Mouse (Mus musculus) megakaryocyte-erythroid progenitor cell, adult 5-6 weeks (primary cell): ENCODE results near the gene Nrxn3. TPM values are rescaled to one million over a fixed set of nuclear protein-coding genes. Genes with fewer than 3 reads are reported as not detected.

Source experiments
- ATAC-seq: replicated peaks from 2 replicates; pipeline ENCODE4 v1.8.0; 2016; ENCODE audit warnings: mild to moderate bottlenecking, inconsistent platforms; ENCODE audit not compliant: severe bottlenecking, poor library complexity, low FRiP score, low TSS enrichment
- total RNA-seq, 2 experiments: library from RNA; stranded (forward) in 1 of 2; stranded (reverse) in 1 of 2; fragments of 200-1000, 215-1000 nt in 1 of 2; fragments of >200 nt in 1 of 2; fragmentation: Nextera tagmentation in 1 of 2; gene quantifications; 2 replicates each; pipeline ENCODE4 v1.2.3; 2014 to 2017

Nrxn3 gene
- total RNA-seq, 2 experiments from 2014 or later: not detected

DNA sequence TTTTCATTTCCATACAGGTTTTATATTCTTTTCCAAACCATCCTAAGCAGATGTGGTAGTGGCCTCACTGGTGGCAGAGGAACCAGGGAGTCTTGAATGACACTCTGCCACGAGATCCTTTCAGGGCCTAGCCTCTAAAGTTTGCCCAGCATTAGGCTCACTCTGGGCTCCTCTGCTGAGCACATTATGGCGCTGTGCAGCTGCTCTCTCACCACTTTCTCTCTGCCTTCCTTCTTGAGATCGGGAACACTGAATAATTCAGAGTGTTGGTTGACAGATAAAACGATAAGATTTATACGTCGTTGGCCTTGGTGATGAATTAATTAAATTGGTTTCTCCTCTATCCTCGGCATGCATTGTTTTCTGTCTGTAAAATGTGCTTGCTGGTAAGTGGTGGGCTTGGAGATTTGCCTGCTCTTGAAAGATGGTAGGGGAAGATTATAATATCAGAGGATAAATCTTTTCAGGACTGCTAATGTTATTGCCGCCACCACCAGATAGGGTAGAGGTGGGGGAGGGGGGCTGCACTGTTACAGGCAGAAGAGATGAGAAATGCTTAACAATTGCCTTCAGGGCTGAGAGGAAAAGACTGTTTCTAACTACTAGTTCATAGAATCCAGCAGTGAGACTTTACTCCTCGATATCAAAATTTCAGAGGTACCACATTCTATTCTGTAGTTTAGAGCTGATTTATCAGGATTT lies 1094.5 kb downstream of the Nrxn3 start:
- no peak for ATAC-seq

DNA sequence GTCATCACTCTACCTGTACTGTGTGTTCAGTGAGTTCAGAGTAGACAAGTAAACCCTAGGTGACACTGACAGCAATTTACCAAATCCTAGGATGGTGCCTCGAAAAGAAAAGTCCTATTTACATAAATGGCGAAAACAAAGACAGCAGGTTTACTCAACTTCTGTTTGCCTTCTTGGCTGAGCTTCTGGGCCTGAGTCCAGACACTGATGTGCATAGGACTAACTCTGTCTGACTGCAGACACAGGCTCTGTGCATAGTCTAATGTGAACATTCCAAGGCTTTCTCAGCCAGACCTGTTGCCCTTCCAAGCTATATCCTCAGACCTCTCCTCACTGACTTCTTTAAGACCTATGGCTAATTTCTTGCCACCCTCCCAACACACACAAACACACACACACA lies 1095.5 kb downstream of the Nrxn3 start:
- no peak for ATAC-seq

DNA sequence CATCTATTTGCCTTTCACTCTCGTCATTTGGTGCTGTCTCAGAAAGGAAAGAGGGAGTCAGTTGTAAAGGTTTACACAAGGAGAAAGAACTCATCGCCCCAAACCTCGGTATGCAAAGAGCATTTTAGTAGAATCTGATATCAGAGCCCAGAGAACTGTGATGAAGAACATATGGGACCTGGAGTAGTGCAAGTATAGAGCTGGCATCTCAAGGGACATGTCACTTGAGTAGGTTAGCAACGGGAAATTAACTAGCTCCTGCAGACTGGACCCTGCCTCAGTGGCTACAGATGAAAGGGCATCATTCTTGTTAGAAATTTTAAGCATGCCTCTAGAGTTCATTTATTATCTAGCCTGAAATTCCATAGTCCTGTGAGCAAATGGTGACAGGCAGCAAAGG lies 1099.5 kb downstream of the Nrxn3 start:
- ATAC-seq: no peak

DNA sequence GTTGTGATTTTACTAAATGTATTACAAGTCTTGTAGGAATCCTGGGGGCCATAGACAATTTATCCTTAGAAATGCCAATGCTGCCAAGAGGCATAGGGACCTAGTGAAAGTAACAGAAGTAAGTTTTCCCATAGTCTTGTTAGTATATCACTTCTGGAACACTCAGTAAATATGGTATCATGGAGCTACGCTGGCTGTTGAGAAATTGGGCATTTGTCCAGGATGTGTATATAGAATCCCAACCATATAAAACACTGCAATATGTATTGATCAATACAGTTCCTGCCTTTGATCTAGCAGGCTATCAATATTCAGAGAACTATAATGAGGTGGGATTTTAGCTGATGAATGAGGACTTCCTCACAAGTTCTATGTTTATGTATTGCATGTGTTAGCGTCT lies 1107.3 kb downstream of the Nrxn3 start:
- no peak for ATAC-seq

DNA sequence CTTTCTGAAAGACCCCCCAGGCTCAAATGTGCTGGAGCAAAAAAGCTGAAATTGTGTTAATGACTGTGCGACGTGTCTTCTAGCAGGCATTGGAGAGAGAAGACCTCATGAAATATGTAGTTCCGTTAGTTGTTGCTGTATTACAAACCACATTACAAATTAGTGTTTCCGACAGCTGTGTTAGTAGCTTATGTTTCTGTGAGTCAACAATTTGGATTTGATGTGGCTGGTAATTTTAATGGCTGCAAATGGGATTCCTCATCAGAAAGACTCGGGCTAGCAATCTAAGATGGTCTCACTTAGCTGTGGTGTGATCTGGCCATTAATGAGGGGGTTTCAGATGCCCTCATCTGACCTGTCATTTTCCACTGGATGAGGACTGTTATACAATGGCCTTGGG lies 1107.7 kb downstream of the Nrxn3 start:
- ATAC-seq: no peak

DNA sequence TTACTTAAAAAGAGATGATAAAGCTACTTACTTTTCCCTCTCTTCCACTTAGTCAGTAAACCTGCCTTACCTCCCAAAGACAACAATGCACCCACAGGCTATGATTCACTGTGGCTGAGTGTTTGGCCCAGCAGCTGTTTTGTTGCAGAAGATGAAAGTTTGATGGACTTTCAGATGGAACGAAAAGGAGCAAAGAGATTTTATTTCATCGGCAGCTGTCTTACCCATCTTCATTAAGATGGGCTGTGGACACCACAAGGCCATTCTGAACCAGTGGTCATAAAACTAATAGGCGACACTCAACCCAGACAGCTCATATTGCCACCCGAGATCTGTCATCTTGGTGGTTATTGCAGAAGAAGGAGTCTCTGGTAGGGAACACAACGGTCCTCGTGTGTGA lies 1108.6 kb downstream of the Nrxn3 start:
- ATAC-seq: no peak

DNA sequence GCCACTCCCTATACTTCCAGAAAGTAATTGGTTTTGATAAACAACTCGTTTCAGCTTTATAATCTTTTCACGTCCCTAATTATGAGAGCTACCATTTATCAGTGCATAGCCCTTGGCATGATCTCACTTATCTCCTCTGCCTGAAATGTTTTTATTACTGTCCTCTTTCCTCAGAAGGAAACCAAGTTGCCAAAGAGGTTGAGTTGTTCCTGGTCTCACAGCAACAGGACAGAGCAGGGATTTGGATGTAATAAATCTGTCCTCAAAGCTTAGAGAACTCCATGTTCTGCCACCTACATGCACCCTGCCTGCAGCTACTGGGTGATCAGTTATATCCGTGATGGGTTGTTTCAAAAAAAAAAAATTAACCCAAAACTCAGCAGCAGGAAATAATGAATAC lies 1113.6 kb downstream of the Nrxn3 start:
- no peak for ATAC-seq

DNA sequence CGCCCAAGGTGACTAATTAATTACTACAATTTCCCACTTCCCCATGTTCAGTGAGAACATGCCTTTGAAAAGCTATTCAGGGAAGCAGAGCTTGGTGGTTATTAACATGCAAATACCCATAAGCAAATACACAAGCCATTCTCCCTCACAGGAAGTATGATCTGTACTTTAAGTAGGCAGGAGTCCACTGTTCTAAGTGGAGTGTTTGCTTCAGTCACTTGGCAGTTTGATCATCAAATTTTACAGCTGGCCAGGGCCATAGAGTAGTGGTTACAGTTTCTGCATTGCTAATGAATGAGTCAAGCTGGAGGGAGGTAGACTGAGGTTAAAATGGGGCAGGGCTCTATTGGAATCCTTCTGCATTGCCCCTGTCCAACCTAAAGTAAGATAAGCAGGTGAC lies 1120.2 kb downstream of the Nrxn3 start:
- no peak for ATAC-seq

DNA sequence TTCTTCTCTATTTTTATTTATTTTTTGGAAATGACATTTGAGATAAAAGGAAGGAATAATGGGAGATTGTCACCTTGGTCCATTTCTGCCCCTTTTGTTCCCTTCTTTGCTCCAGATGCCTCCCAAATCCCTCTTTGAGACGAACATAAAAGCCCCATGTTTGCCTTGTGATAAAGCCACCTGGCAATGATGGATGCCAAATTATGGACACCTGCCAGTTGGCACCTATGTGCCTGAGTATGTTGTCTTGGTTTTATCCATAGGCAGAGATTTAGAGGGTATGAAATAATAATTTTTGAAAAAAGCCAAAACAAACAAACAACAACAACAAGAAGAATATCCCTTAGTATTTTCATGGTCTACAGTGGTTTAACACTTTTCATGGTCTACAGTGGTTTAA lies 1125.4 kb downstream of the Nrxn3 start:
- ATAC-seq: no peak

DNA sequence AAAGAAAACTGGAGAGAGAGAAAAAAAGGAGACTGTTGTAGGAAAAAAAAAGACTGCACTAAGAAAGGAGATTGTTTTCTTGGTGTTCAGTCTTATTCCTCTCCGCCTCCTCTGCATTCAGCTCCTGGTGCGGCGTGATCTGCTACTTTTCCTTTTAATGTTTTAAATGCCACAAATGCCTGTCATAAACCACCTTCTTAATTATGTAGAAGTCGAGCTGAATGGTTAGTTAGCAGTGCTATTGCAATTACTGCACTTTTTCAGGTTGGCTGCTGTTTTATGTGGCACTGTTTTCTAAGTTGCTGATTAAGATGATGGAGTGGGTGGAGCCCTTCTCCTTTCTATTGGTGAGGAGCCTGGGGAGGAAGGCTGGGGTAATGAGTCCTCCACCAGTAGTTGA lies 1131.7 kb downstream of the Nrxn3 start:
- no peak for ATAC-seq

DNA sequence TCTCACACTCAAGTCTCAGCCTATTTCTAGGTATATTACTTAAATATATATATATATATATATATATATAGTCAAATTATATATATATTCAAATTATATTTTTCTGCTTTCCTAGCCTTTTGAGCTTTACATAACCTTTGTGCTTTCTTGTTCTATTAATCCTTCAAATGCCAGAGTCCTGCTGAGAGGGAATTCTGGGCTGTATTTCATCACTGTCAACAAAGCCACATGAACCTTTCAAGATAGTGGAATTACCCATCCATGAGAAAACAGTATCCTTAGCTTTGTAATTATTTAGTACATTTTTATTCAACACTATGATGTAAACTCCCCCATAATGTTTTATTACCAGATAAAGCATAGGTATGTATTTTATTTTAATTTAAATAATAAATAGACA lies 1144.4 kb downstream of the Nrxn3 start:
- ATAC-seq: no peak

DNA sequence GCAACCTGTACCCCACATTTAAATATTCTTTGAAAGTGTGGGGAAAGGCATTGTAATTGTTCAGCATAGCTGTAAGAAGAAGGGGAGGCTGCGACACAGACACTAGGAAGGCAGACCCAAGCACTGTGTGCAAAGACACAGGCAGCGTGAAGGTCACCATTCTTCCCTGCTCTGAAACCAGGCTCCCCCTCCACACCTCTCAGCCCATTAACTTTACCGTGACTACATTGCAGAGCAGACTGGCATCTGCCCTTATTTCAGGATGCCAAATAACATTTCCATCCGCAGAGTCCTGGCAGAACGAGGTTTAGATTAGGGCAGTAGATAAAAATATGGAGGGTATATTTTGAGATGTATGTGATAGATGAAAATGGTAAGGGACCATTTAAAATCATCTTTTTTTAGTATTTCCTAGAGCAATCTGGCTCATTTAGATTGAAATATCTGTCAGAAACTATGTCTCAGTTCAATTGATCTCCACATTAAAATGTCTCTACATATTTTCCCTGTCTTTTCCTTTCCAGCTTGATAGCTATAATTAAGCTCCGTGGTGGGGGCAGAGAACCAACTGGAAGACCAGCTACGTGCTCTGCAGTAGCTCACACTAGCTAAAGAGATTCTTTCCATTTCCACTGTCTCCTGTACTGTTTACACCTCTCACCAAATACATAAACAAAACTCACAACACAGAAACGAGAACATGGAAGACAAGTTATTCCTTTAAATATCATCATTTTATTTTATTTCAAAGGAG lies 1160.1 kb downstream of the Nrxn3 start:
- no peak for ATAC-seq

DNA sequence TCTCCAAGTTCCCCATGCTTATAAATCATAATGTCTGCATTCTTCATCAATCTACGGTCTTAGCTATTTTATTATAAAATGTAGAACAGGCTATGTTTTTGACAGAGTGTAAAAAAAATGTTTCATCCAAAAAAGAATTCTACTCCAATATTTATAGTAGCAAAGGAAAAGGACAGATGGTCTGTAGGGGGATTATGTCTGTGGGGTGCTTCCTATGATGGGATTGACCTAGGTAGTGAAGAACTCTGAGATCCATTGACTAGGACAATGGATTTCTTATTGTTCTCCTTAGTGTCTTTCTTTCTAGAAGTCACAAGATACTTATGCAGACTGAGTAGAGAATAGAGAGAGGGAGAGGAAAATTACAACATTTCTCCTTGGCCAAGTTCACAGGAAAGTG lies 1161.9 kb downstream of the Nrxn3 start:
- ATAC-seq: no peak

DNA sequence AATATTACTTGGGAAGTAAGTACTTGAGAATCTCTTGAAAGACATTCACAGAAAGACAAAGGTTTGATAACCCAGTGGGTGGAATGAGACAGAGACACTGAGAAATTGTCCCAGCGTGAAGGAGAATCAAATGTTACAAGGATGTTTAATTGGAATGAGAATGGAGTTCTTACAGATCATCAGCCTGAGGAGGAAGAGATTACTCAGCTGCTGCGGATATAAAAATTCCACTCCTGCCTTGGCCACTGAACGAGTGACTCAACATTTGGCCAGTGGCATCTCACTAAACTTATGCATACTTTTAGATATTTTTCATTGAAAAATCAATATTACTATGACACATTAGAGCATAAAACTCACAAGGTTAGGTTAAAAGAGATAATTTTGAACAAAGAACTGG lies 1166.0 kb downstream of the Nrxn3 start:
- no peak for ATAC-seq

DNA sequence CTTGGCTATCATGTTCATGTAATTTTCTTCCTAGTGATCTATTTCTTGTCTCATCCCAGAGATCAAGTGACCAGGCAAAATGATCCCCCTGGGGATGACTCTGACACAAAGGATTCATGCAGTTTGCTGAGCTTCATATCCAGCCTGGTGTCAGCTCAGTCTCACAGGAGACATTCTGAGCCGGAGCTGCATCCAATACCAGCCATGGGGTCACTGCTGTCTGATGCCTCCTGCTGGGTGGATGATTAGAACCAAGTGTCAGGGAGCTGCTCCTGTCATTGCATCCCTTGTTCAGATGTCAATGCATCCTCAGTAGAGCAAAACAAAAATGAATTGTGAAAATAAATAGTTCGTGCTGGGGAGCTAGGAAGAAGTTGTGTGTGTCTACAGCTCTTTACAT lies 1174.2 kb downstream of the Nrxn3 start:
- ATAC-seq: no peak

DNA sequence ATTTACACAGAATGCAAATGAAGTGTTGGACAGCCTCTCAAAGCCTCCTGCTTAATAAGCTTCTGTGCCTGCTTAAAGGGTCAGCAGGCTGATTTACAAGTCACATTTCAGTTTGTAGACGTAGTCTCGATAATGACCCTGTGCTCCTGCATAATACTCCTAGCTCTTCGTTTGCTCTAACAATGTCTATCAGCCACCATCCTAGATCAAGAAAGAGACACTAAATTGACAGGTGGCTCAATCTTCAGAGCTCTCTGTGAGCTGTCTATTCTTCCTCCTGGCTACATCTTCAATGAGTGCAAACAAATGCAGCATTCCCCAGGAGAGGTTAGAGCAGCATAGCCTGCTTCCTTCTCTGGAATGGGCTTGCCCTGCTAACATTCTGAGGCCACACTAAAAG lies 1186.9 kb downstream of the Nrxn3 start:
- no peak for ATAC-seq

DNA sequence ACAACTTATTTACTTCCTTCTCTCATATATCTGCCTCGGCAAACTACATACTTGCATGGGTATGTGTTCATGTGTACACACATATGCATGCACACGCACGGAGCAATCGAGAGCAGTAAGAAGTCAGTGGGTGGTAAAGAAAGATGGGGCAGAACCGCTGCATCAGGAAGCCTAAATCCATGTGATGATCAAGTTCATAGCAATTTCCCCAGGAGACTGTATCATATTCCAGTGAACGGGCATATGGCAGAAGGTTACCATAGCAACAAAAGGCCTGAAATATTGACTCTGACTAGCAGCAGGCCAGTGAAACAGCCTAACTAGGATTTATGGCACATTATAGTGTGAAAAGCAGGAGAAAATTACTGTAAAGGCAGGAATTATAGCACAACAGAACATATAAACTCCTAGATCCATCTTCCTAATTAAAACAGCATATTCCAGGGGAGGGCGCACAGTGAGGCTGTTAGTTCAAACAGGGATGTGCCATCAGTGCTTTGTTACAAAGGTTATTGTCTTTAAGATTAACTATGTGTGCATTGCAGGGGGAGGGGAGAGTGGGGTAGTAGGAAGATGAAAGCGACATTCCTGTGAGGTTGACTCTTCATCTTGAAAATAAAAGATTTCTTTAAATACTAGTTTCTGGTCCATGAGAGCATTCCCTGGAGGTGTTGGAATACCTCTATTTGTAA lies 1195.6 kb downstream of the Nrxn3 start:
- no peak for ATAC-seq

DNA sequence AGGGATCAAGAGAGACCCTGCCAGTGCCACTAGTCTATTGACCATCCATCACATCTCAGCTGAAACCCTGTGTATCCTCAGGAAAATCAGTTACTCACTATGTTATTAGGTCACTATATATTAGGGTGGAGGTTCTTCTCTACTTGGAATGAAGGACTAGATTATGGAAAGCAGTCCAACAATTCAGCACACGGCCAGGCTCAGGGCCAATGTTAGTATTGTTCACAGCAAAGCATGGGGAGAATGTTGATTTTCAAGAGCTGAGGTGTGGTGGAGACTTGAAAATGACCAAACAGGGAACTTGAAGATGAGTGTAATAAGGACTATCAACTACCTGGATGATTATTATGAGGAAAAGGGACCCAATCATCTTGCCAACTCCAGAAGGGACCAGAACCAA lies 1209.7 kb downstream of the Nrxn3 start:
- ATAC-seq: no peak

DNA sequence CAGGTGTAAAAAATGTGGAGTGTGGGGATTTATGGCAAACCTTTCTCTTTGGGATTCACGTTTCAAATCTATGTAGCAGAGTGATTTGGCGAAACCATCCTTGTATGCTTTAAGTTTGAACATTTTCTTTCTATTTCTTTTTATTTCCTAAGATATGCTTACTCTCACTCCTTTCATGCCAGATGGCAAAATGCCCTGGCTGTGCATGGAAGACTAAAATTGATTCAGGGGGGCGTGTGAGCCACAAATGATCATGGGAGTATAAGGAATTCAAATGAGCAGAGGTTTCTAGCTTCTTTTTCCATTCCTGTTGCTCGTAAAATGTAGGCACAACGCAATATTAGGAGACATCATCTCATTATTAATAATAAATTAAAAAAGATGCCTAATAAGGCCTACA lies 1211.0 kb downstream of the Nrxn3 start:
- ATAC-seq: no peak

DNA sequence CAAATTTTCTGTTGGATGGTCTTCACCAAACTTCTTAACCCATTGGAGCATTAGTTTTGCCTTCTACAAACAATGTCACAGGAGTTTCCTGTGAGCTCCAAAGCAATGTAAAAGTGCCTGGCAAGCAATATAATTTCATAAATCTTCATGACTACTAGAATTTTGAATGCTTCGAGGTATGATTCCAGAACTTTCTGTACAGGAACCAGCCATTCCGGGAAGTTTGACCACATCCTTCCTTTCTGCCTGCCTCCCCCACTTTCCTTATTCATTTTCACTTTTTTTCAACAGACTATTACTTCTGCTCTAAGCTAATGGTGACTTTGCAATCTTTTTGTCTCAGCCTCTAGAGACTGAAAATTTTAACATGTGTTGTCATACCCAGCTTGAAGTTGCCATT lies 1218.1 kb downstream of the Nrxn3 start:
- ATAC-seq: no peak
